Mouse (Mus musculus) brain, embryonic 14.5 days (tissue): ENCODE measurements at regions not wholly inside any gene's neighbourhood (a gene's known extent, or its start where the extent isn't known, plus 50 kb on each side); places are given as distances from the start of the nearest gene placed in this dataset.
A peak's percentile ranks its signal among the peaks of the same experiment; 100 is the strongest.

Experiments used
- CTCF ChIP-seq: fragments of 200-500 bp; IDR thresholded peaks from 2 replicates; pipeline ENCODE4 v1.5.1; 2012; ENCODE audit warnings: inconsistent platforms, mild to moderate bottlenecking, moderate library complexity, borderline replicate concordance; ENCODE audit not compliant: insufficient read depth, insufficient read length; ENCODE audit errors: extremely low read depth
- POLR2A ChIP-seq: fragments of 200-500 bp; IDR thresholded peaks from 2 replicates; pipeline ENCODE4 v1.6.1; 2012; ENCODE audit warnings: mild to moderate bottlenecking, inconsistent platforms, borderline replicate concordance; ENCODE audit not compliant: poor library complexity, insufficient read depth, insufficient read length, severe bottlenecking; ENCODE audit errors: extremely low read depth

- TF ChIP-seq CTCF, result peak; percentile 92
- TF ChIP-seq POLR2A, result no peak
Measured at GRCm38 (mm10) chr13:99093269-99093668, 91.4 kb upstream of the Zfp366 start.
